Mouse (Mus musculus): ENCODE measurements around the gene Naaladl1. TPM values are rescaled to one million over a fixed set of nuclear protein-coding genes. Genes with fewer than 3 reads are reported as not detected.

Naaladl1 gene
- total RNA-seq (2023; ENCODE audit: inconsistent age), result not detected in 4 replicates

GRCm38 (mm10) chr19:6105586-6105985 is at the start of gene Naaladl1:
Gene Naaladl1, plus strand, starts transcription at chr19:6105782.

GRCm38 (mm10) chr19:6057313-6058096 is 48.1 kb upstream of the Naaladl1 start, which contains the start of the genes Mrpl49 and Fau:
Gene Mrpl49, minus strand, starts transcription at chr19:6057785.
Gene Fau, plus strand, starts transcription at chr19:6057844.

GRCm38 (mm10) chr19:6061021-6061533 is 44.5 kb upstream of the Naaladl1 start, which contains the start of gene Znhit2:
Gene Znhit2, plus strand, starts transcription at chr19:6061192.

GRCm38 (mm10) chr19:6067724-6068415 is 37.7 kb upstream of the Naaladl1 start, which contains the start of gene Tm7sf2:
Gene Tm7sf2, minus strand, starts transcription at chr19:6068373.

GRCm38 (mm10) chr19:6076564-6077393 is 28.8 kb upstream of the Naaladl1 start, which contains the start of gene Vps51:
Gene Vps51, minus strand, starts transcription at chr19:6077231.

GRCm38 (mm10) chr19:6079983-6080480 is 25.6 kb upstream of the Naaladl1 start, which contains the start of gene Tmem262:
Gene Tmem262, plus strand, starts transcription at chr19:6080033.

GRCm38 (mm10) chr19:6082156-6082555 is 23.4 kb upstream of the Naaladl1 start, which contains the start of gene Gm28374:
Gene Gm28374, minus strand, starts transcription at chr19:6082256.

GRCm38 (mm10) chr19:6084478-6085248 is 20.9 kb upstream of the Naaladl1 start, which contains the start of the genes Zfpl1 and Cdca5:
Gene Zfpl1, minus strand, starts transcription at chr19:6084956.
Gene Cdca5, plus strand, starts transcription at chr19:6084983.

GRCm38 (mm10) chr19:6094119-6094518 is 11.5 kb upstream of the Naaladl1 start, which contains the start of gene AC131692.1:
Gene AC131692.1, plus strand, starts transcription at chr19:6094419.

GRCm38 (mm10) chr19:6117986-6118676 is 12.5 kb downstream of the Naaladl1 start, which contains the start of gene Sac3d1:
Gene Sac3d1, minus strand, starts transcription at chr19:6118650.

GRCm38 (mm10) chr19:6127760-6128341 is 22.3 kb downstream of the Naaladl1 start, which contains the start of gene Snx15:
Gene Snx15, minus strand, starts transcription at chr19:6128304.

GRCm38 (mm10) chr19:6140678-6141393 is 35.3 kb downstream of the Naaladl1 start, which contains the start of gene Batf2:
Gene Batf2, plus strand, starts transcription at chr19:6140983.

GRCm38 (mm10) chr19:6141394-6141749 is 35.8 kb downstream of the Naaladl1 start, which contains the start of gene Arl2:
Gene Arl2, minus strand, starts transcription at chr19:6141548.

Other genes with a start within 250 kb of the Naaladl1 start
- 29.4 to 40.1 TPM (median 35.7 TPM) in 4 replicates for gene Frmd8, start 230.5 kb upstream of the Naaladl1 start, total RNA-seq (2023; ENCODE audit: inconsistent age)
- 21.3 to 29.7 TPM (median 22.3 TPM) in 4 replicates for gene Slc25a45, start 228.0 kb upstream of the Naaladl1 start, total RNA-seq (2023; ENCODE audit: inconsistent age)
- 1.9 to 2.7 TPM (median 2.6 TPM) in 4 replicates for gene Tigd3, start 211.6 kb upstream of the Naaladl1 start, total RNA-seq (2023; ENCODE audit: inconsistent age)
- 161 to 182 TPM (median 167 TPM) in 4 replicates for gene Dpf2, start 192.8 kb upstream of the Naaladl1 start, total RNA-seq (2023; ENCODE audit: inconsistent age)
- gene Cdc42ep2, start 181.0 kb upstream of the Naaladl1 start, total RNA-seq (2023; ENCODE audit: inconsistent age), result 0.29 to 0.69 TPM (median 0.35 TPM) in 3 of 4 replicates, not detected in the other
- gene Pola2, start 141.6 kb upstream of the Naaladl1 start, total RNA-seq (2023; ENCODE audit: inconsistent age), result 73.1 to 80.6 TPM (median 74.2 TPM) in 4 replicates
- gene Slc22a20, start 119.6 kb upstream of the Naaladl1 start, total RNA-seq (2023; ENCODE audit: inconsistent age), result not detected in 4 replicates
- gene Capn1, start 89.9 kb upstream of the Naaladl1 start, total RNA-seq (2023; ENCODE audit: inconsistent age), result 82.1 to 108 TPM (median 91.6 TPM) in 4 replicates
- gene Syvn1, start 59.2 kb upstream of the Naaladl1 start, total RNA-seq (2023; ENCODE audit: inconsistent age), result 176 to 196 TPM (median 188 TPM) in 4 replicates
- gene Mrpl49, start 48.0 kb upstream of the Naaladl1 start, total RNA-seq (2023; ENCODE audit: inconsistent age), result 14.5 to 19.1 TPM (median 18.6 TPM) in 4 replicates
- gene Fau, start 47.9 kb upstream of the Naaladl1 start, total RNA-seq (2023; ENCODE audit: inconsistent age), result 3,370 to 3,487 TPM (median 3,432 TPM) in 4 replicates
- 11.7 to 16.6 TPM (median 12.9 TPM) in 4 replicates for gene Znhit2, start 44.6 kb upstream of the Naaladl1 start, total RNA-seq (2023; ENCODE audit: inconsistent age)
- 9.3 to 20.4 TPM (median 16.4 TPM) in 4 replicates for gene Tm7sf2, start 37.4 kb upstream of the Naaladl1 start, total RNA-seq (2023; ENCODE audit: inconsistent age)
- 88.4 to 98.7 TPM (median 94.0 TPM) in 4 replicates for gene Vps51, start 28.6 kb upstream of the Naaladl1 start, total RNA-seq (2023; ENCODE audit: inconsistent age)
- not detected in 4 replicates for gene Tmem262, start 25.7 kb upstream of the Naaladl1 start, total RNA-seq (2023; ENCODE audit: inconsistent age)
- 1.0 to 1.4 TPM in 2 of 4 replicates, not detected in the others for gene Gm28374, start 23.5 kb upstream of the Naaladl1 start, total RNA-seq (2023; ENCODE audit: inconsistent age)
- 52.4 to 58.0 TPM (median 54.3 TPM) in 4 replicates for gene Zfpl1, start 20.8 kb upstream of the Naaladl1 start, total RNA-seq (2023; ENCODE audit: inconsistent age)
- gene Cdca5, start 20.8 kb upstream of the Naaladl1 start, total RNA-seq (2023; ENCODE audit: inconsistent age), result 1.4 to 3.9 TPM (median 2.2 TPM) in 4 replicates
- gene AC131692.1, start 11.4 kb upstream of the Naaladl1 start, total RNA-seq (2023; ENCODE audit: inconsistent age), result not detected in 4 replicates
- gene Sac3d1, start 12.9 kb downstream of the Naaladl1 start, total RNA-seq (2023; ENCODE audit: inconsistent age), result 8.1 to 10.4 TPM (median 8.8 TPM) in 4 replicates
- gene Snx15, start 22.5 kb downstream of the Naaladl1 start, total RNA-seq (2023; ENCODE audit: inconsistent age), result 28.8 to 34.9 TPM (median 32.1 TPM) in 4 replicates
- gene Batf2, start 35.2 kb downstream of the Naaladl1 start, total RNA-seq (2023; ENCODE audit: inconsistent age), result not detected in 4 replicates
- 28.2 to 35.1 TPM (median 33.3 TPM) in 4 replicates for gene Arl2, start 35.8 kb downstream of the Naaladl1 start, total RNA-seq (2023; ENCODE audit: inconsistent age)
- gene Majin, start 78.6 kb downstream of the Naaladl1 start, total RNA-seq (2023; ENCODE audit: inconsistent age), result not detected in 4 replicates
- gene Gpha2, start 120.6 kb downstream of the Naaladl1 start, total RNA-seq (2023; ENCODE audit: inconsistent age), result not detected in 4 replicates
- gene Ppp2r5b, start 130.1 kb downstream of the Naaladl1 start, total RNA-seq (2023; ENCODE audit: inconsistent age), result 23.9 to 27.8 TPM (median 25.9 TPM) in 4 replicates
- gene Atg2a, start 135.9 kb downstream of the Naaladl1 start, total RNA-seq (2023; ENCODE audit: inconsistent age), result 163 to 191 TPM (median 175 TPM) in 4 replicates
- gene Ehd1, start 170.9 kb downstream of the Naaladl1 start, total RNA-seq (2023; ENCODE audit: inconsistent age), result 247 to 254 TPM (median 253 TPM) in 4 replicates
- gene Cdc42bpg, start 200.7 kb downstream of the Naaladl1 start, total RNA-seq (2023; ENCODE audit: inconsistent age), result 13.9 to 18.0 TPM (median 15.4 TPM) in 4 replicates
- gene Men1, start 229.2 kb downstream of the Naaladl1 start, total RNA-seq (2023; ENCODE audit: inconsistent age), result 39.8 to 42.8 TPM (median 40.9 TPM) in 4 replicates
- gene Map4k2, start 235.4 kb downstream of the Naaladl1 start, total RNA-seq (2023; ENCODE audit: inconsistent age), result 591 to 639 TPM (median 615 TPM) in 4 replicates